In the genomic region with DNA sequence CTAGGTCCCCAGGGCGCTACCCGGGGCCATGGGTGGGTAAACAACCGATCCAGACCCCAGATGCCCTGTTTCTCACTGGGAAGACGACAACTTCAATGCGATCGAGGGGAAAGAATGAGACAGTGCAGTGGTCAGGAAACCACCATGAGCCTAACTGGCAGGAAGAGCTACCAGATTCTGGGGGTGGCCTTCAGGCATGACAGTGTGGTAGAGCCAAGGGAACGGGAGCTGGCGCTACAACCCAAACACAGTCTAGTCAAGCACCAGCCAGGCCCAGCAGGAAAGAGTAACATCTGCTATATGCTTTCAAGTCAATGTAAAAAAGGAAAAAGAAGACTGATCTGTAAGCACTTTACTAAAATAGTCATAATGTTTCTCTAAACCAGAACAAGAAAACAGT, we compare ENCODE assay signal across 13 mouse cellular contexts. TPM values are rescaled to one million over a fixed set of nuclear protein-coding genes. Genes with fewer than 3 reads are reported as not detected.
DNase-seq lines count a peak whose midpoint lies in the region; ATAC-seq and TF ChIP-seq lines count a peak whose summit lies in the region.
"Had no signal": no experiment of that assay in that cellular context is flagged by ENCODE, and none has a peak within 500 bp of the region (broad histone marks: within the 10 kb centered on the region; RNA-seq: fewer than 3 reads in every experiment).

No protein-coding gene starts in this region.

- TF ChIP-seq EP300 in heart, adult 2 months (IDR thresholded peaks at IDR 0.05; ENCODE audit: insufficient read depth, low read depth, low read length): no peak

- intact Hi-C loops in heart, adult 2 months (cut with DNase I): loop anchor here (2.0 to 5.0 kb wide), 2 partner anchors 15 to 34 kb away; no protein-coding TSS in a partner anchor
- intact Hi-C loops in heart, postnatal 36 days (cut with DNase I): loop anchor here (2.0 kb wide), 1 partner anchor 15 kb away; no protein-coding TSS in a partner anchor

- peak overlapping the region; percentile 62 for H3K27ac ChIP-seq in heart, adult 2 months
- H3K27ac ChIP-seq in kidney, embryonic 15.5 days: 0 out of 2 replicates have a peak overlapping the region, but pooled peaks have one; percentile 38
- H3K27ac ChIP-seq in macrophage: peak overlapping the region; percentile 19; the same call in 1 of the 2 replicates

- no peak overlapping the region for H3K9ac ChIP-seq in heart, adult 2 months (ENCODE audit: low read depth, low read length)
- no peak overlapping the region for H3K9ac ChIP-seq in kidney, embryonic 15.5 days

- no peak for ATAC-seq in kidney, embryonic 15.5 days (replicated peaks; ENCODE audit: low FRiP score)
- ATAC-seq in granulocyte monocyte progenitor cell, adult 5-6 weeks (replicated peaks; ENCODE audit: poor library complexity, severe bottlenecking): no peak
- ATAC-seq: Patski had no signal

- peaks cover 53% of the 10 kb centered on the region for H3K4me1 ChIP-seq in heart, adult 2 months (ENCODE audit: control insufficient read depth, insufficient read depth, low read length)
- peaks cover 45% of the 10 kb centered on the region for H3K4me1 ChIP-seq in kidney, embryonic 15.5 days

- H3K79me2 ChIP-seq in heart, adult 2 months (replicated peaks; ENCODE audit: control insufficient read depth, insufficient read depth, low read length): peaks cover 20% of the 10 kb centered on the region
- H3K79me2 ChIP-seq in macrophage (ENCODE audit: inconsistent target): peaks cover 23% of the 10 kb centered on the region; the same call in 1 of the 2 replicates

- no peaks in the 10 kb centered on the region for H3K9me3 ChIP-seq in kidney, embryonic 15.5 days (replicated peaks)

- H3K4me3 ChIP-seq in heart, adult 2 months: no peak overlapping the region
- no peak overlapping the region for H3K4me3 ChIP-seq in kidney, embryonic 15.5 days (replicated peaks)
- no peak overlapping the region for H3K4me3 ChIP-seq in macrophage (ENCODE audit: inconsistent target)
- H3K4me3 ChIP-seq: myocyte had no signal

- H3K36me3 ChIP-seq in heart, adult 2 months (ENCODE audit: control insufficient read depth, insufficient read depth, low read length): peaks cover 3% of the 10 kb centered on the region; the same call in 1 of the 2 replicates
- H3K36me3 ChIP-seq in kidney, embryonic 15.5 days: no peaks in the 10 kb centered on the region
- H3K36me3 ChIP-seq in macrophage (ENCODE audit: inconsistent target): no peaks in the 10 kb centered on the region

- H3K27me3 ChIP-seq in heart, adult 2 months (ENCODE audit: control insufficient read depth, insufficient read depth, low read length): no peaks in the 10 kb centered on the region
- no peaks in the 10 kb centered on the region for H3K27me3 ChIP-seq in kidney, embryonic 15.5 days
- H3K27me3 ChIP-seq: Patski had no signal

- DNase-seq in heart, adult 2 months: no peak
- no peak for DNase-seq in heart, postnatal 36 days
- no peak for DNase-seq in kidney, postnatal 36 days
- DNase-seq in right cerebral cortex, adult 18-20 months: peak; percentile 64
- DNase-seq in right cerebral cortex, adult 2 months (ENCODE audit: low spot score in 2 of 2): no peak
- DNase-seq: adrenal gland, adult 8-10 months; cerebellum, adult 11-12 months; thymus, postnatal 36 days had no signal

- no peak overlapping the region for H3K4me2 ChIP-seq in kidney, embryonic 15.5 days

- TF ChIP-seq POLR2A in heart, adult 2 months (IDR thresholded peaks at IDR 0.05; ENCODE audit: insufficient read depth, low read depth, low read length): no peak

- no peak for TF ChIP-seq CTCF in heart, adult 2 months (IDR thresholded peaks at IDR 0.05)

- whole genome bisulfite sequencing in heart, adult 2 months: 50% methylated on average over 8 of the region's 8 CpGs
- 83% methylated on average over 8 of the region's 8 CpGs for WGBS in kidney, embryonic 15.5 days
- 84% methylated on average over 8 of the region's 8 CpGs for WGBS in macrophage (ENCODE audit: missing documents)

RNA-seq across cellular contexts. Expression of gene Zcchc14, which starts 16.5 kb away (rescaled TPM):
- total RNA-seq in heart, adult 2 months (2021): 10 to 100 TPM; 28.5 to 30.0 TPM
- polyA plus RNA-seq in heart, adult 2 months (2012; rRNA removed): 17.6 and 22.1 TPM in 2 replicates
- 10 to 100 TPM; 25.3 to 33.1 TPM for total RNA-seq in heart, postnatal 36 days (2021)
- 16.3 and 17.2 TPM in 2 replicates for polyA plus RNA-seq in kidney, embryonic 15.5 days (2015; fragmentation: Nextera tagmentation; extraction: Ambion mirVana)
- total RNA-seq in macrophage (2018; cell fraction: chromatin; rRNA removed): 10 to 100 TPM in 22 of 26 experiments, 1 to 10 TPM in 4; 4.7 to 80.5 (median 15.8) TPM
- 1 to 10 TPM; 1.1 to 6.5 (median 2.6) TPM for total RNA-seq in macrophage (2018; cell fraction: cytosol; rRNA removed)
- total RNA-seq in macrophage (2018; cell fraction: nucleus; rRNA removed): 10 to 100 TPM in 8 of 26 experiments, 1 to 10 TPM in 18; 2.6 to 24.2 (median 6.3) TPM
- polyA plus RNA-seq in macrophage (2018): 3.0 to 3.6 TPM (median 3.1 TPM) in 3 replicates
- total RNA-seq in granulocyte monocyte progenitor cell, adult 5-6 weeks (2014; fragmentation: Nextera tagmentation): not detected in 2 replicates
- total RNA-seq in granulocyte monocyte progenitor cell, adult 5-6 weeks (2017): 0.30 TPM in 1 of 2 replicates, not detected in the other

RNA-seq across cellular contexts. Expression of gene Map1lc3b, which starts 46.0 kb away (rescaled TPM):
- total RNA-seq in heart, adult 2 months (2021): 100 to 1,000 TPM; 235 to 277 TPM
- polyA plus RNA-seq in heart, adult 2 months (2012; rRNA removed): 129 and 131 TPM in 2 replicates
- 100 to 1,000 TPM; 266 to 268 TPM for total RNA-seq in heart, postnatal 36 days (2021)
- 183 and 189 TPM in 2 replicates for polyA plus RNA-seq in kidney, embryonic 15.5 days (2015; fragmentation: Nextera tagmentation; extraction: Ambion mirVana)
- 10 to 100 TPM; 36.1 to 89.7 (median 52.6) TPM for total RNA-seq in macrophage (2018; cell fraction: chromatin; rRNA removed)
- total RNA-seq in macrophage (2018; cell fraction: cytosol; rRNA removed): 100 to 1,000 TPM in 13 of 26 experiments, 10 to 100 TPM in 13; 74.3 to 164 (median 102) TPM
- 10 to 100 TPM; 40.1 to 92.9 (median 52.1) TPM for total RNA-seq in macrophage (2018; cell fraction: nucleus; rRNA removed)
- polyA plus RNA-seq in macrophage (2018): 97.3 to 168 TPM (median 103 TPM) in 3 replicates
- total RNA-seq in granulocyte monocyte progenitor cell, adult 5-6 weeks (2014; fragmentation: Nextera tagmentation): 77.9 and 84.4 TPM in 2 replicates
- 68.5 and 77.1 TPM in 2 replicates for total RNA-seq in granulocyte monocyte progenitor cell, adult 5-6 weeks (2017)

RNA-seq across cellular contexts. Expression of gene Fbxo31, which starts 57.6 kb away (rescaled TPM):
- total RNA-seq in heart, adult 2 months (2021): 100 to 1,000 TPM in 1 of 2 experiments, 10 to 100 TPM in 1; 96.7 to 124 TPM
- 74.4 and 106 TPM in 2 replicates for polyA plus RNA-seq in heart, adult 2 months (2012; rRNA removed)
- total RNA-seq in heart, postnatal 36 days (2021): 100 to 1,000 TPM; 122 to 133 TPM
- polyA plus RNA-seq in kidney, embryonic 15.5 days (2015; fragmentation: Nextera tagmentation; extraction: Ambion mirVana): 16.6 and 17.5 TPM in 2 replicates
- 10 to 100 TPM in 7 of 26 experiments, 1 to 10 TPM in 16, under 1 TPM in 3; 0.17 to 16.4 (median 4.8) TPM for total RNA-seq in macrophage (2018; cell fraction: chromatin; rRNA removed)
- 1 to 10 TPM; 2.6 to 8.9 (median 5.7) TPM for total RNA-seq in macrophage (2018; cell fraction: cytosol; rRNA removed)
- total RNA-seq in macrophage (2018; cell fraction: nucleus; rRNA removed): 10 to 100 TPM in 3 of 26 experiments, 1 to 10 TPM in 22, under 1 TPM in 1; 0.98 to 15.3 (median 5.2) TPM
- polyA plus RNA-seq in macrophage (2018): 3.7 to 7.2 TPM (median 6.6 TPM) in 3 replicates
- 6.8 and 17.9 TPM in 2 replicates for total RNA-seq in granulocyte monocyte progenitor cell, adult 5-6 weeks (2014; fragmentation: Nextera tagmentation)
- total RNA-seq in granulocyte monocyte progenitor cell, adult 5-6 weeks (2017): 6.2 and 7.8 TPM in 2 replicates

Comparison
In these comparisons a context has a peak if more than half of its experiments do, and no peak if none do; other contexts are left out.
1. RNA of gene Zcchc14, which starts 16.5 kb away (total RNA-seq): 25.3 to 33.1 TPM in heart, postnatal 36 days and 28.5 to 30.0 TPM in heart, adult 2 months; 0.30 TPM in granulocyte monocyte progenitor cell, adult 5-6 weeks; every median in the first group is over 10 times any median in the second.
2. RNA of gene Fbxo31, which starts 57.6 kb away (total RNA-seq): 122 to 133 TPM in heart, postnatal 36 days and 96.7 to 124 TPM in heart, adult 2 months; 6.2 to 17.9 TPM in granulocyte monocyte progenitor cell, adult 5-6 weeks; every median in the first group is over 4 times any median in the second.
3. Peak in every context shown above with its lines, with median percentiles within 50 percentile points of each other: H3K27ac ChIP-seq.